Mouse (Mus musculus) C2C12 (cell line): Measurements from ENCODE around the gene Cep44.

Source experiments
- CTCF ChIP-seq: IDR thresholded peaks from one replicate; pipeline ENCODE4 v1.5.1; 2011; ENCODE audit not compliant: control insufficient read depth, insufficient read depth, insufficient read length
- USF1 ChIP-seq: IDR thresholded peaks from one replicate; pipeline ENCODE4 v1.6.1; 2011; ENCODE audit warnings: low read depth, mild to moderate bottlenecking, control low read depth, moderate library complexity

DNA sequence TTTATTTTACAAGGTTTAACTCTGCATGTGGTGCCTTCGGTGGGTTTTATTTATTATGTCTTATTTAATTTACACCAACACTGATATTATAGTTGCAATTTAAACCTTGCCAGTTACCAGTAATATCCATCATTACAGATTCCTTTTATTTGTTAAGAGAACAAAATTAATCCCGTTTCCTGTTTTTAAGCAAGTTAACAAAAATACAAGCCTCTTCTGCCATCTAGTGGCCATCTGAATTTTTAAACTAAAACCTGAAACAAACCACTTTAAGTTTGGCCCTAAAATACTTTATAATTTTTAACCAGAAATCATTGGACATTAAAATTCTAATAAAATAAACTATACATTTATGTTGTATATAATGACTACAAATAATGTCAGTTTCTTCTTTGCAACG is 64.8 kb downstream of the Cep44 start:
- TF ChIP-seq CTCF (no peak), USF1 (no peak)
